Mouse (Mus musculus) bone marrow, adult 2 months (tissue): ENCODE measurements around the gene Gba2.

ENCODE experiments used
- CTCF ChIP-seq: fragments of 200-500 bp; IDR thresholded peaks from 2 replicates; pipeline ENCODE4 v1.5.1; 2011; ENCODE audit warnings: low read length, control low read depth; ENCODE audit not compliant: control insufficient read depth, insufficient read depth
- POLR2A ChIP-seq: fragments of 200-500 bp; IDR thresholded peaks from 2 replicates; pipeline ENCODE4 v1.6.1; 2011; ENCODE audit warnings: low read depth, mild to moderate bottlenecking, control low read depth, low read length, borderline replicate concordance; ENCODE audit not compliant: control insufficient read depth

DNA sequence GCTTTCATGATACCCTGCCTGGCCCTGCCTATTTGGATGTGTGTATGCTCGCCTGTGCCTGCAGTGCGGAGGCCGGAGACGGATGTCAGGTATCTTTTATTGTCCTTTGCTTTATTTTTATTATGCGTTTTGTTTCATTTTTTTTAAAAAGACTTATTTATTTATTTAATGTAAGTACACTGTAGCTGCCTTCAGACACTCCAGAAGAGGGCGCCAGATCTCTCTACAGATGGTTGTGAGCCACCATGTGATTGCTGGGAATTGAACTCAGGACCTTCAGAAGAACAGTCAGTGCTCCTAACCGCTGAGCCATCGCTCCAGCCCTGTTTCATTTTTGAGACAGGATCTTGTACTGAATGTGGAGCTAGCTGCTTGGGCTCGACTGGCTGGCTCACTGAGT is 50.2 kb downstream of the Gba2 start:
- TF ChIP-seq CTCF (no peak), POLR2A (no peak)
